ENCODE assay signal across 8 mouse cellular contexts in genomic region chr4:40677132-40677531, GRCm38 (mm10). TPM values are rescaled to one million over a fixed set of nuclear protein-coding genes. Genes with fewer than 3 reads are reported as not detected.
DNase-seq lines count a peak whose midpoint lies in the region; ATAC-seq and TF ChIP-seq lines count a peak whose summit lies in the region.

No protein-coding gene starts in this region.

- peaks cover 5% of the 10 kb centered on the region; the same call in 1 of the 2 replicates for H3K4me1 ChIP-seq in cerebellum, adult 2 months (ENCODE audit: control insufficient read depth, insufficient read depth, low read length)
- no peaks in the 10 kb centered on the region for H3K4me1 ChIP-seq in lung, adult 2 months (ENCODE audit: control insufficient read depth, insufficient read depth, low read length)
- no peaks in the 10 kb centered on the region; the same call in none of the 2 replicates for H3K4me1 ChIP-seq in hindbrain, embryonic 16.5 days (ENCODE audit: control insufficient read depth, insufficient read depth, low read depth, low read length)

- peak; percentile 16; the same call in 1 of the 2 replicates for TF ChIP-seq CTCF in cerebellum, adult 2 months (IDR thresholded peaks at IDR 0.05; ENCODE audit: borderline replicate concordance, insufficient read depth, low read depth, low read length)
- 0 out of 2 replicates have a peak, but pooled peaks have one; percentile 11 for TF ChIP-seq CTCF in lung, adult 2 months (IDR thresholded peaks at IDR 0.05; ENCODE audit: insufficient read depth, low read length)

- no peaks in the 10 kb centered on the region for H3K9me3 ChIP-seq in hindbrain, embryonic 16.5 days (ENCODE audit: control insufficient read depth, low read length)

- DNase-seq in cerebellum, adult 2 months = no peak
- no peak for DNase-seq in cerebellum, adult 11 months
- no peak for DNase-seq in lung, adult 2 months
- no peak for DNase-seq in lung, adult 18-20 months
- no peak for DNase-seq in T-cell, adult 2 months (ENCODE audit: low spot score)

- no peaks in the 10 kb centered on the region for H3K36me3 ChIP-seq in hindbrain, embryonic 16.5 days (ENCODE audit: control insufficient read depth, insufficient read depth, low read length)

- TF ChIP-seq POLR2A in cerebellum, adult 2 months (IDR thresholded peaks at IDR 0.05; ENCODE audit: borderline replicate concordance, insufficient read depth, low read length) = no peak
- no peak for TF ChIP-seq POLR2A in lung, adult 2 months (IDR thresholded peaks at IDR 0.05; ENCODE audit: borderline replicate concordance, extremely low read depth, low read depth, low read length)

- ATAC-seq in hindbrain, embryonic 16.5 days = peak; percentile 58
- ATAC-seq in megakaryocyte-erythroid progenitor cell, adult 5-6 weeks (replicated peaks; ENCODE audit: low FRiP score, low TSS enrichment, poor library complexity, severe bottlenecking) = 0 out of 2 replicates have a peak, but pooled peaks have one; percentile 15
- no peak for ATAC-seq in granulocyte monocyte progenitor cell, adult 5-6 weeks (replicated peaks; ENCODE audit: poor library complexity, severe bottlenecking)

- H3K27ac ChIP-seq in cerebellum, adult 2 months (ENCODE audit: insufficient read depth, low read length) = no peak overlapping the region
- H3K27ac ChIP-seq in hindbrain, embryonic 16.5 days (ENCODE audit: low read depth, low read length) = no peak overlapping the region

- H3K27me3 ChIP-seq in cerebellum, adult 2 months (ENCODE audit: control insufficient read depth, insufficient read depth, low read length) = no peaks in the 10 kb centered on the region
- H3K27me3 ChIP-seq in hindbrain, embryonic 16.5 days (replicated peaks; ENCODE audit: control insufficient read depth, insufficient read depth, low read length) = no peaks in the 10 kb centered on the region

- H3K4me3 ChIP-seq in cerebellum, adult 2 months (replicated peaks; ENCODE audit: insufficient read depth, low read depth, low read length) = no peak overlapping the region
- H3K4me3 ChIP-seq in lung, adult 2 months (replicated peaks; ENCODE audit: extremely low read depth, low read depth, low read length) = no peak overlapping the region
- no peak overlapping the region for H3K4me3 ChIP-seq in hindbrain, embryonic 16.5 days (ENCODE audit: low read length)

- WGBS in cerebellum, adult 2 months = 17% methylated on average over 5 of the region's 5 CpGs
- WGBS in lung, adult 2 months = 37% methylated on average over 5 of the region's 5 CpGs
- 41% methylated on average over 5 of the region's 5 CpGs for WGBS in hindbrain, embryonic 16.5 days

- peak overlapping the region; percentile 40 for H3K4me2 ChIP-seq in hindbrain, embryonic 16.5 days (ENCODE audit: low read length)

- H3K9ac ChIP-seq in hindbrain, embryonic 16.5 days (ENCODE audit: low read depth, low read length) = no peak overlapping the region

RNA-seq across cellular contexts. Expression of gene Aptx, which starts 25.9 kb away (rescaled TPM):
- 20.8 and 24.1 TPM in 2 replicates for polyA plus RNA-seq in cerebellum, adult 2 months (2012; rRNA removed)
- polyA plus RNA-seq in lung, adult 2 months (2012; rRNA removed) = 5.5 and 8.3 TPM in 2 replicates
- polyA plus RNA-seq in hindbrain, embryonic 16.5 days (2015; fragmentation: Nextera tagmentation; extraction: Ambion mirVana) = 41.4 and 44.8 TPM in 2 replicates
- total RNA-seq in megakaryocyte-erythroid progenitor cell, adult 5-6 weeks (2014; fragmentation: Nextera tagmentation) = 9.3 and 15.6 TPM in 2 replicates
- 14.5 and 16.2 TPM in 2 replicates for total RNA-seq in megakaryocyte-erythroid progenitor cell, adult 5-6 weeks (2017)
- 12.7 and 18.9 TPM in 2 replicates for total RNA-seq in granulocyte monocyte progenitor cell, adult 5-6 weeks (2014; fragmentation: Nextera tagmentation)
- 12.2 and 19.9 TPM in 2 replicates for total RNA-seq in granulocyte monocyte progenitor cell, adult 5-6 weeks (2017)

RNA-seq across cellular contexts. Expression of gene Dnaja1, which starts 44.8 kb away (rescaled TPM):
- 83.7 and 93.0 TPM in 2 replicates for polyA plus RNA-seq in cerebellum, adult 2 months (2012; rRNA removed)
- polyA plus RNA-seq in lung, adult 2 months (2012; rRNA removed) = 5.7 and 8.5 TPM in 2 replicates
- polyA plus RNA-seq in hindbrain, embryonic 16.5 days (2015; fragmentation: Nextera tagmentation; extraction: Ambion mirVana) = 625 and 673 TPM in 2 replicates
- total RNA-seq in megakaryocyte-erythroid progenitor cell, adult 5-6 weeks (2014; fragmentation: Nextera tagmentation) = 141 and 157 TPM in 2 replicates
- 570 and 579 TPM in 2 replicates for total RNA-seq in megakaryocyte-erythroid progenitor cell, adult 5-6 weeks (2017)
- 127 and 128 TPM in 2 replicates for total RNA-seq in granulocyte monocyte progenitor cell, adult 5-6 weeks (2014; fragmentation: Nextera tagmentation)
- 338 and 392 TPM in 2 replicates for total RNA-seq in granulocyte monocyte progenitor cell, adult 5-6 weeks (2017)
